Mouse (Mus musculus) granulocyte monocyte progenitor cell, adult 5-6 weeks (primary cell): ENCODE data around the gene Serping1. TPM values are rescaled to one million over a fixed set of nuclear protein-coding genes. Genes with fewer than 3 reads are reported as not detected.

Experiments used
- ATAC-seq: replicated peaks from 2 replicates; pipeline ENCODE4 v1.8.0; 2016; ENCODE audit warnings: mild to moderate bottlenecking, moderate TSS enrichment, inconsistent platforms; ENCODE audit not compliant: poor library complexity, severe bottlenecking
- total RNA-seq, 2 experiments: library from RNA; stranded (forward) in 1 of 2; stranded (reverse) in 1 of 2; fragments of 200-712, 200-1000 nt in 1 of 2; fragments of >200 nt in 1 of 2; fragmentation: Nextera tagmentation in 1 of 2; gene quantifications; 2 replicates each; pipeline ENCODE4 v1.2.3; 2014 to 2017

Gene Serping1
- total RNA-seq, 2 experiments from 2014 or later = not detected

- ATAC-seq = no peak
Observed at GRCm38 (mm10) chr2:84717357-84717756, 57.9 kb downstream of the Serping1 start.

DNA sequence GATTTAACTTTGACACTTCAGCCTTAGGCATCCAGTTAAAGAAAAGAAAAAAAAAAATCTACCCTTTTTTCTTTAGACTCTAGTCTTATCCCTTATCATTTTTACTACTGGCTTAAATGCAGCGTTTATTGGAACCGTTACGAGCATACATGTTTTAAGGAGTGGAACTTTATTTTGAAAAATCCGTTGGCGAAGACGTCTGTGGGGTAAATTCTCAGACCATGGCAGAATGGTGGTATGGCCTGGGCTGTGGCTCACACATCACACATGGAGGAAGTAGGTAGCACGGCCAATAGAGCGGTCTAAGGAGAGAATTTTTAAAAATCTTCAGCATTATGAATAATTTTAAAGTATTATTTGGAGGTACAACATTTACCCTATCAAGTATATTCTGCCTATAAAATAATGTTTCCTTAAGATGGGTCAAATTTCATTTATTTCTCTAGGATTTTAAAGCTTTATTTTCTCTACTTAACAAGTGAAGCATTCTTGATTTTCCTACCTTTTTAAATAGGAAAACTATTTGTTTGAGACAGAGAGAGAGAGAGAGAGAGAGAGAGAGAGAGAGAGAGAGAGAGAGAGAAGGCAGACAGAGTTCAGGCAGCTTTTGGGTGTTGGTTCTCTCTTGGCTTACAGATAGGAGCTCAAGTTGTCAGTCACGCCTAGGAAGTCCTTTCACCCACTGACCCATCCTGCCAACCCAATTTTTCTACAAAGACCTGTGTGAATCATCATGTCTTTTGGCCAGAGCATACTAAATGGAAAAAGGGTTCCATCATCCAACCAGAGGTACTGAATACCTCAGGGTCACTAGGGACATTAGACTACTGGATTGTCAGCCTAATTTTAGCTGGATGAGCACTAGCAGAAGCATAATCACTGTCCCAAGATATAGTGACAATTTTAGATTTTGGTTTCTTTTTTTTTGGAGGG lies 58.6 kb downstream of the Serping1 start:
- ATAC-seq = no peak

- peak; percentile 80 for ATAC-seq
Observed at GRCm38 (mm10) chr2:84715562-84716361, 59.5 kb downstream of the Serping1 start.

Other genes starting within 250 kb of the Serping1 start
- 30.6 and 34.8 TPM in 2 replicates for gene Ctnnd1, start 124.7 kb downstream of the Serping1 start, total RNA-seq (2014; fragmentation: Nextera tagmentation)
- 27.4 and 44.7 TPM in 2 replicates for gene Ctnnd1, start 124.7 kb downstream of the Serping1 start, total RNA-seq (2017)
- not detected in 2 replicates for gene Btbd18, start 116.4 kb downstream of the Serping1 start, total RNA-seq (2014; fragmentation: Nextera tagmentation)
- not detected in 2 replicates for gene Btbd18, start 116.4 kb downstream of the Serping1 start, total RNA-seq (2017)
- gene Selenoh, start 104.7 kb downstream of the Serping1 start, total RNA-seq (2014; fragmentation: Nextera tagmentation) = 189 and 209 TPM in 2 replicates
- 156 and 175 TPM in 2 replicates for gene Selenoh, start 104.7 kb downstream of the Serping1 start, total RNA-seq (2017)
- gene Gm28635, start 97.4 kb downstream of the Serping1 start, total RNA-seq (2014; fragmentation: Nextera tagmentation) = not detected in 2 replicates
- gene Gm28635, start 97.4 kb downstream of the Serping1 start, total RNA-seq (2017) = not detected in 2 replicates
- 16.7 and 24.4 TPM in 2 replicates for gene Med19, start 97.0 kb downstream of the Serping1 start, total RNA-seq (2014; fragmentation: Nextera tagmentation)
- gene Med19, start 97.0 kb downstream of the Serping1 start, total RNA-seq (2017) = 25.5 and 28.5 TPM in 2 replicates
- 36.2 and 48.2 TPM in 2 replicates for gene Tmx2, start 96.3 kb downstream of the Serping1 start, total RNA-seq (2014; fragmentation: Nextera tagmentation)
- 52.6 and 55.0 TPM in 2 replicates for gene Tmx2, start 96.3 kb downstream of the Serping1 start, total RNA-seq (2017)
- gene Zdhhc5, start 60.3 kb downstream of the Serping1 start, total RNA-seq (2014; fragmentation: Nextera tagmentation) = 38.4 and 46.6 TPM in 2 replicates
- 33.4 and 35.2 TPM in 2 replicates for gene Zdhhc5, start 60.3 kb downstream of the Serping1 start, total RNA-seq (2017)
- gene Clp1, start 48.1 kb downstream of the Serping1 start, total RNA-seq (2014; fragmentation: Nextera tagmentation) = 30.3 and 34.9 TPM in 2 replicates
- gene Clp1, start 48.1 kb downstream of the Serping1 start, total RNA-seq (2017) = 31.3 and 40.1 TPM in 2 replicates
- not detected in 2 replicates for gene Ypel4, start 41.4 kb downstream of the Serping1 start, total RNA-seq (2014; fragmentation: Nextera tagmentation)
- not detected in 2 replicates for gene Ypel4, start 41.4 kb downstream of the Serping1 start, total RNA-seq (2017)
- not detected in 2 replicates for gene Gm19426, start 31.8 kb downstream of the Serping1 start, total RNA-seq (2014; fragmentation: Nextera tagmentation)
- gene Gm19426, start 31.8 kb downstream of the Serping1 start, total RNA-seq (2017) = not detected in 2 replicates
- gene Ube2l6, start 23.4 kb upstream of the Serping1 start, total RNA-seq (2014; fragmentation: Nextera tagmentation) = 5.6 and 6.3 TPM in 2 replicates
- 4.0 and 7.1 TPM in 2 replicates for gene Ube2l6, start 23.4 kb upstream of the Serping1 start, total RNA-seq (2017)
- not detected in 2 replicates for gene Smtnl1, start 47.2 kb upstream of the Serping1 start, total RNA-seq (2014; fragmentation: Nextera tagmentation)
- not detected in 2 replicates for gene Smtnl1, start 47.2 kb upstream of the Serping1 start, total RNA-seq (2017)
- gene Timm10, start 51.6 kb upstream of the Serping1 start, total RNA-seq (2014; fragmentation: Nextera tagmentation) = 52.3 and 76.6 TPM in 2 replicates
- gene Timm10, start 51.6 kb upstream of the Serping1 start, total RNA-seq (2017) = 32.2 and 34.6 TPM in 2 replicates
- 14.6 and 23.4 TPM in 2 replicates for gene Slc43a1, start 63.4 kb upstream of the Serping1 start, total RNA-seq (2014; fragmentation: Nextera tagmentation)
- gene Slc43a1, start 63.4 kb upstream of the Serping1 start, total RNA-seq (2017) = 11.5 and 11.8 TPM in 2 replicates
- gene Rtn4rl2, start 111.3 kb upstream of the Serping1 start, total RNA-seq (2014; fragmentation: Nextera tagmentation) = not detected in 2 replicates
- gene Rtn4rl2, start 111.3 kb upstream of the Serping1 start, total RNA-seq (2017) = not detected in 2 replicates
- 123 and 129 TPM in 2 replicates for gene Slc43a3, start 161.1 kb upstream of the Serping1 start, total RNA-seq (2014; fragmentation: Nextera tagmentation)
- gene Slc43a3, start 161.1 kb upstream of the Serping1 start, total RNA-seq (2017) = 96.1 and 109 TPM in 2 replicates
- not detected in 2 replicates for gene Prg2, start 205.0 kb upstream of the Serping1 start, total RNA-seq (2014; fragmentation: Nextera tagmentation)
- gene Prg2, start 205.0 kb upstream of the Serping1 start, total RNA-seq (2017) = 73.5 and 97.1 TPM in 2 replicates
- gene Prg3, start 212.8 kb upstream of the Serping1 start, total RNA-seq (2014; fragmentation: Nextera tagmentation) = 7.6 and 17.0 TPM in 2 replicates
- 10.5 and 16.0 TPM in 2 replicates for gene Prg3, start 212.8 kb upstream of the Serping1 start, total RNA-seq (2017)